Mouse (Mus musculus) megakaryocyte progenitor cell, adult 5-6 weeks (primary cell): Measurements from ENCODE around the gene Slc5a11. TPM values are rescaled to one million over a fixed set of nuclear protein-coding genes. Genes with fewer than 3 reads are reported as not detected.
A peak's percentile ranks its signal among the peaks of the same experiment; 100 is the strongest.

Source experiments
- ATAC-seq: replicated peaks from 2 replicates; pipeline ENCODE4 v1.8.0; 2016; ENCODE audit warnings: mild to moderate bottlenecking, moderate TSS enrichment, inconsistent platforms; ENCODE audit not compliant: poor library complexity
- total RNA-seq, 2 experiments: library from RNA; stranded (forward) in 1 of 2; stranded (reverse) in 1 of 2; fragments of 157-497, 149-512 nt in 1 of 2; fragments of 200-1000 nt in 1 of 2; gene quantifications; 2 replicates each; pipeline versions ENCODE4 v1.2.3 to v1.2.4; 2015 to 2017

Gene Slc5a11
- total RNA-seq (2015) (1.3 and 1.7 TPM in 2 replicates), total RNA-seq (2017) (5.6 and 21.3 TPM in 2 replicates)

GRCm38 (mm10) chr7:123214365-123215075 lies at the start of gene Slc5a11:
Gene Slc5a11, plus strand, starts transcription at chr7:123214780.
- peak; percentile 15; the same call in 1 of the 2 replicates for ATAC-seq

- no peak for ATAC-seq
These were observed 47.1 kb upstream of the Slc5a11 start for GRCm38 (mm10) chr7:123167436-123167835.

GRCm38 (mm10) chr7:123169618-123170017 lies 45.0 kb upstream of the Slc5a11 start:
- no peak for ATAC-seq

- ATAC-seq = no peak
These were observed 42.5 kb upstream of the Slc5a11 start for GRCm38 (mm10) chr7:123172101-123172500.

DNA sequence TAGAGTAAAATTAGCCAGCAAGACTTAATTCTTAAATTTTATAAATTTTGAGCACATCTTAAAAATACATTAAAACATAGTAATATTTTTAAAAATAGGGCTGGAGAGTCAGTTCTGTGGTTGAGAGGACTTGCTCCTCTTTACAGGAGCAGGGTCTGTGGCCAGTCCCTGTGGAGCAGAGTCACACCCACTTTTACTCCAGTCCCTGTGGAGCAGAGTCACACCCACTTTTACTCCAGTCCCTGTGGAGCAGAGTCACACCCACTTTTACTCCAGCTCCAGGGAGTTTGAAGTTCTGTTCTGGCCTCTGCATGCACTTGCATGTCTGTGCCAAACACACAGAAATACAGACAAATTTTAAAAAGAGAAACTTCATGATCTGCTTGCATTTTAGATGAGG lies 37.4 kb upstream of the Slc5a11 start:
- no peak for ATAC-seq

- no peak for ATAC-seq
These were observed 32.5 kb upstream of the Slc5a11 start for GRCm38 (mm10) chr7:123181787-123182701.

GRCm38 (mm10) chr7:123184891-123185290 lies 29.7 kb upstream of the Slc5a11 start:
- ATAC-seq = no peak

DNA sequence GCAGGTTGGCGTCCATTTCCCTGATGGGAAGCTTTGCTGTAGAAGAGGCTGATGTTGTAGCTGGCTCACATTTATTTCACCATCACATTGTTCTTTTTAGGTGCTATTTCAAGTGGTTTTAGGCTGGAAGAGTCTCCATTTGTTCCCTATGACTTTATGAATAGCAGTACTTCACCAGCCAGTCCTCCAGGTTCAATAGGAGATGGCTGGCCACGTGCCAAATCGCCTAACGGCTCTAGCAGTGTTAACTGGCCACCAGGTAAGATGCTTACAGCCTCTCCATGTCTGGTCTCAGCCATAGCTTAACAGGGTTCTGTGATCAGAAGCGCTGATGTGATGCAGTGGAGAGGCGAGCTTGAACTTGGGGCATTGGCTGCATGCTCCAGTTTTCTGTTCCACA lies 28.1 kb upstream of the Slc5a11 start:
- no peak for ATAC-seq

GRCm38 (mm10) chr7:123187246-123187645 lies 27.3 kb upstream of the Slc5a11 start:
- no peak for ATAC-seq

DNA sequence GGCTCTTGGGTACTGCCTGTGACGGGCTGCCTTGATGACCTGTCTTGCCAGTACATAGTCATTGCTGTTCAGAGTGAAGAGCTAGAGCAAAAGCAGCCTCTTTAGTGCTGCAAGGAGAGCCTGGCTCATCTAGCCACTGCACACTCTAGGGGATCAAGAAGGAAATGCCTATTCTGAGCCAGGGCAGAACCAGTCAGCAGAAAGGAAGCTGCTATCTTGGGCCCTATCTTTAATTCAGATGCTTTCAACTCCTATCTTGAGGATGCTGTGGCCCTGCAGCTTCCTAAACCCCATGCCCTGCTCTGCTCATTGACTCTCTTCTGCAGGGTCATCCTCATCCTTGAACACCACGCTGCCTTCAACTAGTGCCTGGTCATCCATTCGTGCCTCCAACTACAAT lies 26.1 kb upstream of the Slc5a11 start:
- no peak for ATAC-seq

DNA sequence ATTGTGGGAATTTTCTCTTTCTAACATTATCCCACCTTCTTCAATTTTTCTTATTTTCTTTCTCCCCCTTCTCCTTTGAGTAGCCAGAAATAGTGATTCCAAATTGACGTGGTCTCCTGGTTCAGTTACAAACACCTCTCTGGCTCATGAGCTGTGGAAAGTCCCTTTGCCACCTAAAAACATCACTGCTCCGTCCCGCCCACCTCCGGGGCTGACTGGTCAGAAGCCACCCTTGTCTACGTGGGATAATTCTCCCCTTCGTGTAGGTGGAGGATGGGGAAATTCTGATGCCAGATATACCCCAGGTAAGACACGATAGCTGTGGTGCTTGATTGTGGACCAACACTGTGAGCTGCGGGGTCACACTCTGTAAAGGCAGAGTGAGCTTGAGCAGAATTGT lies 24.8 kb upstream of the Slc5a11 start:
- ATAC-seq = no peak

GRCm38 (mm10) chr7:123191731-123192130 lies 22.8 kb upstream of the Slc5a11 start:
- ATAC-seq = no peak

- no peak for ATAC-seq
These were observed 21.4 kb upstream of the Slc5a11 start for GRCm38 (mm10) chr7:123193201-123193600.

DNA sequence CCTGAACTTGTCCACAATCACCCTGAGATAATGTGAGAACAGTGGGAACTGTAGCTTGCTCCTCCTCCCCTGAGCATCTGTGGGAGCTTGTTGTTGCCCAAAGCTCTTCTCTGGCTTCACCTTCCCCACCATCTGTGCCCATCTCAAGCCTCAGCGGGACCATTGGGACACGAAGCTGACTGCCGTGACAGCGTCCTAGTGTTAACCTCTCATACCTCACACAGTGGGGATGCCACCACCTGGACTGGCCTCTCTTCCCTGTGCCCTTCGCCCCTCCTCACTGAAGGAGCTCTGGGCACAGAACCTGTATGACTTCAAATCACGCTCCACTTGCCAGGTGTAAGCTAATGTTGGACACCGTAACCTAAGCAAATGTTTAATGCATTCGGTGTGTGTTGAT lies 19.9 kb upstream of the Slc5a11 start:
- ATAC-seq = no peak

DNA sequence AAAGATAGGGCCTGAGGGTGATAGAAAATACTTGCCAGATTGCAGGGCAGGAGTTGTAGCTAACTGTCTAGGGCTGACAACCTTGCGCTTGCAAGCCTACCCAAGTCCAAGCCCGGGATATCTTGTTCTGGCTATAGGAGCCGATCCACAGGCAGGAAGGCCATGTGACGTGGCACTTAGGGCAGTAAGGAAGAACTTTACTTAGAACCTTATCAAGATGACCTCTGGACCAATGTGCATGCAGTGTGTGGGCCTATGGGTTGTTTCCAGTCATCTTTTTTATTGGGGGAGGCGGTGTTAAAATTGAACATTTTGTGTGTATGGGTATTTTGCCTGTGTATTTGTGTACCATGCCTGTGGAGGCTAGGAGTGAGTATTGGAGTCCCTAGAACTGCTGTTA lies 18.1 kb upstream of the Slc5a11 start:
- ATAC-seq = no peak

DNA sequence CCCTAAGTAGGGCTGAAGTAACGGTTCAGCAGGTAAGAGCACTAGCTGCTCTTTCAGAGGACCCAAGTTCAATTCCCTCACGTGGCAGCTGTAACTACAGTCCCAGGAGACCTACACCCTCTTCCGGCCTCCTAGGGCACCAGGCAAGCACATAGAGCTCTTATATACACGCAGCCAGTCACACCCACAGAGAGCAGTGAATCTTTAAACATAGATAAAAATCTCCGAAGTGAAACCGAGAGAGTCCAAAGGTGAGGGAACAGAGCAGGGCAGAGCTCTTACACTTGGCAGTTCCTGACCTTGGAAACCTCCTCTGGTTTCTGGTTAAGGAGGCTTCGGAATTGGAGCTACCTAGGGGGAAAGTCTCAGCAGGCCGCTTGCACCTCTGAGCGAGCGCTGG lies 15.9 kb upstream of the Slc5a11 start:
- no peak for ATAC-seq

- ATAC-seq = no peak
These were observed 15.4 kb upstream of the Slc5a11 start for GRCm38 (mm10) chr7:123199151-123199550.

GRCm38 (mm10) chr7:123199656-123200206 lies 14.8 kb upstream of the Slc5a11 start:
- ATAC-seq = no peak

GRCm38 (mm10) chr7:123200722-123201121 lies 13.9 kb upstream of the Slc5a11 start:
- ATAC-seq = peak; percentile 27

GRCm38 (mm10) chr7:123205261-123205660 lies 9.3 kb upstream of the Slc5a11 start:
- ATAC-seq = peak; percentile 85

DNA sequence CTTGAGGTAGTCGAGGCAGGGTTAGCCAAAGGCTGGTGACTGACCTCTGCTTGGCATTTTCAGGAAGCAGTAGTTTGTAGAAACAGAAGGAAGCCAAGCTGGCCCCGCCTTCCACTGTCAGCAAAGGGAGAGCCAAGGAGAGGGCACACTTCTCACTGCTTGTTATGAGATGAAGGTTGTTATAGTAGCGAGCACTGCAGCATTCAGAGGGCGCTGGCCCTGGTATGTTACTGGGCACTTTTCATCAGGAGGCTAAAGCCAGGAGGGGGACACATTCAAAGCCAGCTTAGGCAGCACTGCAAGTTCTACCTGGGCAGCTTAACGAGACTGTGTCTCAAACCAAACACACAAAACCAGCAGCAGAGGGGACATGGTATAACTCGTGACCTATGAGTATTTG lies 7.0 kb upstream of the Slc5a11 start:
- ATAC-seq = no peak

DNA sequence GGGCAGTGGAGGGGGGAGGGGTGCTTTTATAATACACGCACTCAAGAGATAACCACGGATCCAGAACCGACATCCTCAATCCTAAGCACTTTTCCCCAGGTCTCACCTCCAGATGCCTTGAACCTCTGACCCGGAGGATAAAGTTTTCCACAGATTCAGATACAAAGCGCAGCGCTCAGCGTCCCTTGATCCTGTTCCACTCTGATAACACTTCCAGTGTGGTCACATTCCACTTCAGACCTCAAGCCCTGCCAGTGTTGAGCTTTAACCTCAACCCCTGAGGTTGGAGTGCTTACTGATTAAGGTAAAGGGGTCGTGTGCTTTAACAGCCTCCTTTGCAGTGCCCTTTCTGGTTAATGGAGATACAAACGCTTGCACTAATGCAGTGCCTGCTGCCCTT lies 4.7 kb upstream of the Slc5a11 start:
- no peak for ATAC-seq
